Mouse (Mus musculus): ENCODE measurements around the gene Il1r1.
"Not testable (repeated sequence)": the region's sequence is repeated elsewhere in the genome, so short reads cannot be mapped to it uniquely, and the experiment has no call there.

The Il1r1 gene

GRCm38 (mm10) chr1:40271486-40272055 lies 46.7 kb downstream of the Il1r1 start:
- no peak for DNase-seq (ENCODE audit: low spot score)

GRCm38 (mm10) chr1:40272204-40272603 lies 47.3 kb downstream of the Il1r1 start:
- DNase-seq (ENCODE audit: low spot score) = no peak

- no peak for DNase-seq (ENCODE audit: low spot score)
These were observed 48.6 kb downstream of the Il1r1 start for GRCm38 (mm10) chr1:40273491-40273890.

- DNase-seq (ENCODE audit: low spot score) = no peak
These were observed 50.6 kb downstream of the Il1r1 start for GRCm38 (mm10) chr1:40275285-40276013.

DNA sequence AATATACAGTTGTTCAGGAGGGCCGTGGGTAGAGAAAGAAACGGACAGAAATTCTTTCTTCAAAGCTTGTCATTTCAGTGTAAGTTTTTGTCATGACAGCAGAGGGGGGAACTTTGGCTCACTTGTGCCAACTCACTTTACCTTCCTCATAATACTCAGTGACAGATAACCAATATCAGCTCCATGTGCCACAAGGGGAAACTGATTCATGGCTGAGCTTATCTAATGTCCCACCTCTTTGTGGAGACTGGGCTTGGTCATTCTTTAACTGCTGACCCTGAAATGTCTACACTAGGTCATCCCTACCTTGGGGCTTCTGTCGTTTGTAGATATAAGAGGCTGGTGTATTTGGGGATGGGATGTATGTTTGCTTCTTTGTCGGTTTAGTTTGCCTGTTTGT lies 53.1 kb downstream of the Il1r1 start:
- no peak for DNase-seq (ENCODE audit: low spot score)

DNA sequence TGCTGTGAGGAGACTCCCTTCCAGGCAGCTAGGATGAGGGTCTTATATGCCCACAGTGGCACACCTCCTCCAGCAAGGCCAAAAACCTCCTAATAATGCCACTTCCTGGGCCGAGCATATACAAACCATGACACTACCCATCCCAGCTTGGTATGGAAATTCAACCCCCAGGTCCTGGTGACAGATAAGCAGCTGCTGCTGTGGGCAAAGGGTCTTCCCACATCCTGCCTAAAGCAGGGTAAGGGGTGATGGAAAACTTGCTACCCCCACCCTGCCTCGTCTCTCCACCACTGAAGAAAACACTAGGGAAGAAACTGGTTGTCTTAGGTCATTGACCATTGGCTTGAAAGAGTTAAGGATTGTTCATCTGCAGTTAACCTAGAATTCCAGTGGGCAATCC lies 53.8 kb downstream of the Il1r1 start:
- DNase-seq (ENCODE audit: low spot score) = no peak

- no peak for DNase-seq (ENCODE audit: low spot score)
These were observed 54.4 kb downstream of the Il1r1 start for GRCm38 (mm10) chr1:40279182-40279743.

DNA sequence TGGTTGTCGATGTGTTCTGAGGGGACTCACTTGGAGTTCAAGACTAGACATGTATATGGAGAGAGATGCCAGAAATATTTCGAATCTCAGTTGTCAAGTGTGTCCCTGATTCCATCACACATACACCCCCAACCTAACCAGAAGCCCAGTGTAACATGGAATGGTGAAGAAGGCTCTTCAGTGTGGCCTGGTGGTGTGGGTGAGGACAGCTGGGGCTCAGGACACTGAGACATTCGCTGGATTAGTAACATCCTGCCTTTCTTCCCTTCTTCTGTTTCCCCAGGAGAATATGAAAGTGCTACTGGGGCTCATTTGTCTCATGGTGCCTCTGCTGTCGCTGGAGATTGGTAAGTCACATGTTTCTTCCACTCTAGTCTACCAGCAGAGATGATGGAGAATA lies 57.1 kb downstream of the Il1r1 start:
- no peak for DNase-seq (ENCODE audit: low spot score)

- no peak for DNase-seq (ENCODE audit: low spot score)
These were observed 57.5 kb downstream of the Il1r1 start for GRCm38 (mm10) chr1:40282394-40282793.

DNA sequence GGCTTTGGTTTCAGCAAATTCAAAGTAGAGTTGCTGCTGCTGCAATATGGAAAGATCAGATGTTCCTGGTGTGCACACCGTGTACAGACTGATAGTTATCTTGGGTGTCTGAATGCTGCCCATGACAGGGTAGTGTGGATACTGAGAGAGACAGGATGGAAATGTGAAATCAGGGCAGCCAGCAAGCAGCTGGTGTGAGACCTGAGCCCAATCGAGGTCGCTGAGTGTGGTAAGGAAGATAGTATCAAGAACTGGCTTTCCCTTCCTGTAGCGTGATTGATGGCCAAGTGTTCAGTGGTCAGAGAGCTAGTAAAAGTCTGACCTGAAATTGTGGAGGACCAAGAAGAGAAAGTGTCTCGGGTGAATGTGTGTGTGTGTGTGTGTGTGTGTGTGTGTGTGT lies 59.1 kb downstream of the Il1r1 start:
- DNase-seq (ENCODE audit: low spot score) = no peak

DNA sequence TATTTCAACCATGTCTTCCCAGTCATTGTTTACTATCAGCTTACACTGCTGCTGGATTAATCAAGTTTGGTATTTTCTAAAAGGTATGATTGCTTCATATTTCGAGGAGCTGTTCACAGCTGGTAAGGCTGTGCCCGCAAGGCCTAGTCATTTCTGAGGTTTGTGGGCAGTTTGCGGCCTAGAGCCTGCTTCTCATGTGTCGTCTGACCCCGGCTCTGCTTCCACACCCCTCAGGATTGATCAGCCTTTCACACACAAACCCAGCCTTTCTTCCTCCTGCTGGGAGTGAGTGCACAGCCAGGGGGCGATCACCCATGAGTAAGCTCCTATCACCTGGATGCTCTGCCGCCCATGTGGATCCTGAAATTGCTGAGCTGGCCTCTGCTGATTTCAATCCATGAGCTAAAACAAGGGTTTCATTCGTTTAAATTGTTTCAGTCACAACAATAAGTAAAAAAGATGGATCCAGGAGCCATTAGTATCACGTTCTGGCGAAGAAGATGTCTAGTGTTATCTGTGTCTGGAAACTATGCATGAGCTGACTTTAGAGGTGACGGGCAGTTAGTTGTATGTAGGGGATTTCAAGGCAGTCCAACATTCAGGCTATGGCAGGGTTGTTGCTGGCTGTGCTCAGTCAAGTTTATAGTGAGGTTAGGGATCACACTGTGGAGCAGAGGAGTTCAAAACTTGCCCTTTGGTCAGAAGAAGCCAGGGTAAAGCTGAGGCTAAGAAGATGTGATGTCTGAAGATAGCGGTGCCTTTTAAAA lies 65.8 kb downstream of the Il1r1 start:
- DNase-seq (ENCODE audit: low spot score) = no peak

- no peak for DNase-seq (ENCODE audit: low spot score)
These were observed 67.4 kb downstream of the Il1r1 start for GRCm38 (mm10) chr1:40292231-40292630.

DNA sequence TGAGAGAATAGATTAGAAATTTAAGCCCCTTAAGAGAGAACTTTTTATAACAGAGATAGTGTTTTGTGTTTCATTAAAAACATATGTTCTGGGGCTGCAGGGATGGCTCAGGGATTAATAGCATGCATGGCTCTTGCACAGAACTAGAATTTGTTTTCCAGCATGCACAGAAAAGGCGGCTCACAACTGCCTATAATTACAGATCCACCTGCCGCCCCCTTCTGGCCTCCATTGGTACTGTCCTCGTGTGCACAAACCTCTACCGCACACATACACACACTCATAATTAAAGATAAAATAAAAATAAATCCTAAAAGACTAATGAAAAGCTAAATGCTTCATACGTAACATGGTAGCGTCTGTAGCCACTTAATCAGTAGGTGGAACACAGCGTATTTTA lies 69.0 kb downstream of the Il1r1 start:
- no peak for DNase-seq (ENCODE audit: low spot score)

DNA sequence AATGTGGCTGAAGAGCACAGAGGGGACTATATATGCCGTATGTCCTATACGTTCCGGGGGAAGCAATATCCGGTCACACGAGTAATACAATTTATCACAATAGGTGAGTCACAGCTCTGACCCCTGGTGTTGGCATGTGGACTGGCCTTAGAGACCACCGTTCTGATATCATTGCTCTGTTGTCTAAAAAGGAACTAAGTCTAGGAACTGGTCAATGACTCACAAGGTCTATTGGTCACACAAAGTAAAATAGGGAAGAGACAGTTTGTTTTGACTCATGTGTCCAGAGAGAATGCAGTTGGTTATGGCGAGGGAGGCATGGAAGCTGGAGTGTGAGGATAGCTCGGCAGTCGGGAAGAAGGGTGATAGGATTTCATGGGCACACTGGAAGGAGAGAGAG lies 69.9 kb downstream of the Il1r1 start:
- no peak for DNase-seq (ENCODE audit: low spot score)

GRCm38 (mm10) chr1:40298053-40298452 lies 73.2 kb downstream of the Il1r1 start:
- DNase-seq (ENCODE audit: low spot score) = no peak

DNA sequence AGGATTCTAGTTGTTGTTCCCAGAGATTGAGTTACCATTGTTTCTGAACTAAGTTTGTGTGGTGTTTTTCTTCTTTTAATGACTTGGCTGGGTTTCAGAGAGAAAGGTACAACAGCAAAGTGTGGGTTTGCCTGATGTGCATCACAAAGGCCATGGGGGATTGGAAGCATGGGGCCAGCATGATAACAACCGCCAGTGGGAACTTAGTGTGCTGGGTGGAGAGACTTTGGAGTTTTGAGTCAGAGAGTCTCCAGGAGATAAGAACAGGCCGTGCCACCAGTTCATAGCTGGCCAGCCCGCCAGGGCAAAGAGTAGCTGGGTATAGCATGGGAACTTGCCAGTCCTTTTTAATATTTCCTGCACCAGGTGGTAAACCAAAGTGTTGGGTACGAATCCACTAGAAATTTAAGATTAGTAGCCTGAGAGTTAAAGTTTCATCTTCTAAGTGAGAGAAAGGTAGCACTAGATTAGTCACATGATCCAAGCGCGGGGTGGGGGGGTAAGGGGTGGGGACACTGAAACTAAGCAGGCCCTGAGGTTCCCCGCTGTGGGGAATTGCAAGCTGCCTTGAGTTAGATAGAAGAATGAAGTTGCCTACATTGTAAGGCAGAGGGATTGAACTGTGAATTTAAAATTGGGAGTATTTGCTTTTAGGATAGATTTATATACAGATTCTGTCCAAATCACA lies 78.4 kb downstream of the Il1r1 start:
- DNase-seq (ENCODE audit: low spot score) = no peak

DNA sequence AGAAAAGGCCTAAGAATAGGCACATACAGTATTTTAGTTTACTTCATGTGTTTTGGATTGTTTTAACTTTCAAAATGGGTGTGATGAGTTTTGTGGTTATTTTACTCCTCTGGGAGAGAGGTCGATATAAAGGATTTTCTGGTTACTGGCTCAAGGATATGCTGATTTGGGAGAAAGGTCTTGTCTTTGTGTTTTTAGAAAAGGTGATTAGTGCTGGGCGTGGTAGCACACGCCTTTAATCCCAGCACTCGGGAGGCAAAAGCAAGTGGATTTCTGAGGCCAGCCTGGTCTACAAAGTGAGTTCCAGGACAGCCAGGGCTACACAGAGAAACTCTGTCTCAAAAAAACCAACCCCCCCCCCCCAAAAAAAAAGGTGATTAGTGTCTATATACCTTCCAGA lies 79.4 kb downstream of the Il1r1 start:
- not testable (repeated sequence) for DNase-seq (ENCODE audit: low spot score)

DNA sequence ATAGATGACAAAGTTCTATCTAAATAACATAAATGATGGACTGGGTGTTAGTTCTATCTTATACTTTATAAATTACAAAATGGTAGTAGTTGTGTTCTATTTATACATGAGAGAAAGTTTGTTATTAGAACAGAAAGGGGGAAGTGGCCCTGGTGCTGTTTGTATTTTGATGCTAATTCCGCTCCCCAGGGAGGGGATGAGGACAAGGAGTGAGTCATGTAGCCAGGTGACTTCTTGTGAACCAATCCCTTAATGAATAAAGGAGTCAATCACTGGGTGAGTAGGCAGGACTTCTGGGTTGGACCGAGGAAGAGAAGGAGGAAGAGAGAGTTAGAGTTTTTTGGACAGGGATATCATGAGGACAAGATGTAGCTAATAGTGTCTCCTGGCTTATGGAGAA lies 81.2 kb downstream of the Il1r1 start:
- no peak for DNase-seq (ENCODE audit: low spot score)

- no peak for DNase-seq (ENCODE audit: low spot score)
These were observed 86.2 kb downstream of the Il1r1 start for GRCm38 (mm10) chr1:40311123-40311522.

- no peak for DNase-seq (ENCODE audit: low spot score)
These were observed 86.7 kb downstream of the Il1r1 start for GRCm38 (mm10) chr1:40311625-40312024.

DNA sequence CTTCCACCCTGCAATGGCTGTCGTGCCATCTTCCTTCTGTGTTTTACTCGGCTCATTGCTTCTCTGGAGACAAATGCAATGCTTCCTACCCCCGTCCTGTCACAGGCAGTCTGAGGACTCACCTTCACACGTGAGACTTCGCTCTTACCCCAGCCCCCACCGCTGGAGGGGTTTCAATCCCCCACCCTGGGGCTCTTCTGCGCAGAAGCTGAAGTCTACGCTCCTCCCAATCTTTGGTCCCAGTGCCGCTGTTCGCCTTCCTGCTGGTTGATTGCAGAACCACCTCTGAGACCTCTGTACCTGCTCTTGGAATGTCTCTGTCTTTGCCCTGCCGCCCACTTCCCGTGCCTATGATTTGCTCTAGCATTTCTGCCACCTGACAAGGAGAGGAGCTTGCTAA lies 89.1 kb downstream of the Il1r1 start:
- DNase-seq (ENCODE audit: low spot score) = no peak

DNA sequence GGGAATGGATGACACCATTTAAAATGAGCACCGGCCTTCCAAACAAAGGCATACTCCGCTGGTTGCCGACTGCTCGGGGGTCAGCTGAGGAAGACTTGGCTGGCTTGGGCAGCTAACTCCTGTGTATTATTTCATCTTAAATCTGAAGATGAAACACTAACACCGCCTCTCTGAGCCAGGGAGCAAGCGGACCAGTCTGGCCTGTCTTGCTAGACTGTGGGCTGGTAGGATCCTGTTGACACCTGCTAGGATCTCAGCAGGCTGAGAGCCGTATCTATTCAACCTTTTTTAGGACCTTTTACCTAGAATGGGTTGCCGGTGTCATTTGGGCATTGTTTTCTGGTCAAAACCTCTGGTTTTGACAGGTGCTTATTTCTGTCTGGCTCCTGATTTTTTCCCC lies 92.8 kb downstream of the Il1r1 start:
- no peak for DNase-seq (ENCODE audit: low spot score)

Data from ovary, adult 18-20 months (tissue).